Mouse (Mus musculus) embryonic fibroblast, embryonic 13.5 days (primary cell): Measurements from ENCODE around the gene Wwox.

Source experiments
- CTCF ChIP-seq: IDR thresholded peaks from 2 replicates; pipeline ENCODE4 v1.5.1; 2011; ENCODE audit warnings: mild to moderate bottlenecking, control low read depth, low read length, moderate library complexity, borderline replicate concordance; ENCODE audit not compliant: insufficient read depth
- POLR2A ChIP-seq: IDR thresholded peaks from 2 replicates; pipeline ENCODE4 v1.6.1; 2011; ENCODE audit warnings: low read depth, mild to moderate bottlenecking, control low read depth, low read length, moderate library complexity

DNA sequence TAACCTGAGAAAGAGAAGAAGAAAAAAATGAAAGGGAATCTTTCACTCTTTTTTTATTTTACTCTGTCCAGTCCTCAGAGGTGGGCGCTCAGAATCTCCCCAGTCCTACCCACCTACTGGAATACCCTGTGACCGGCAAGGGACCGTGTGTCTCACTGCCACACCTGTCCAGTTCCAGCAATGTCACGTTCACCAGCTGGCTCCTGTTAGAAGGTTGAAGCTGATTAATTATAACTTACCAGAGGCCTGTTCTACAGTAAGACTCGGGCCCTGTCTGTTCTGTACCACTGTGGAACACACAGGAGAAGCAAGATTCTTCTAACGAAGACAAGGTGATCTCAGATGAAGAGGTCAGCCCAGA, 334.9 kb downstream of the Wwox start:
- TF ChIP-seq CTCF (no peak), POLR2A (no peak)
